ENCODE assay signal across 8 mouse cellular contexts in genomic region chr1:64120421-64120810, GRCm38 (mm10). TPM values are rescaled to one million over a fixed set of nuclear protein-coding genes. Genes with fewer than 3 reads are reported as not detected.
A peak's percentile ranks its signal among the peaks of the same experiment; 100 is the strongest.
DNase-seq lines count a peak whose midpoint lies in the region; ATAC-seq and TF ChIP-seq lines count a peak whose summit lies in the region.

No protein-coding gene starts in this region.

- peak overlapping the region; percentile 83 for H3K4me3 ChIP-seq in intestine, embryonic 14.5 days (ENCODE audit: low read depth, low read length)
- H3K4me3 ChIP-seq in liver, adult 2 months (ENCODE audit: insufficient read depth, low read depth, low read length), result peak overlapping the region; percentile 52

- intact Hi-C loops in gastrocnemius, postnatal 14 days (cut with DNase I; ENCODE audit: low total_unique reads), result loop anchor here (5.0 to 10.0 kb wide), 2 partner anchors 74 to 322 kb away; no protein-coding TSS in a partner anchor

- H3K36me3 ChIP-seq in intestine, embryonic 14.5 days (ENCODE audit: control insufficient read depth, insufficient read depth, low read length), result no peaks in the 10 kb centered on the region
- no peaks in the 10 kb centered on the region for H3K36me3 ChIP-seq in liver, adult 2 months (ENCODE audit: control insufficient read depth, insufficient read depth, low read length)

- TF ChIP-seq CTCF in liver, adult 2 months (IDR thresholded peaks at IDR 0.05; ENCODE audit: low read depth, low read length), result no peak

- H3K27ac ChIP-seq in intestine, embryonic 14.5 days (ENCODE audit: low read depth), result peak overlapping the region; percentile 100
- H3K27ac ChIP-seq in liver, adult 2 months (replicated peaks; ENCODE audit: insufficient read depth, low read depth, low read length), result peak overlapping the region; percentile 54

- WGBS in intestine, embryonic 14.5 days, result under 1% methylated on average over 13 of the region's 13 CpGs
- 2% methylated on average over 13 of the region's 13 CpGs for WGBS in liver, adult 2 months

- peaks cover 24% of the 10 kb centered on the region; the same call in 1 of the 2 replicates for H3K4me1 ChIP-seq in intestine, embryonic 14.5 days (replicated peaks; ENCODE audit: control insufficient read depth, insufficient read depth, low read length)
- H3K4me1 ChIP-seq in liver, adult 2 months (ENCODE audit: control insufficient read depth, insufficient read depth, low read length), result peaks cover 2% of the 10 kb centered on the region; the same call in 1 of the 2 replicates

- TF ChIP-seq POLR2A in liver, adult 2 months (IDR thresholded peaks at IDR 0.05; ENCODE audit: extremely low read depth, insufficient read depth, low read length), result no peak

- H3K9me3 ChIP-seq in intestine, embryonic 14.5 days (ENCODE audit: control insufficient read depth, low read length), result no peaks in the 10 kb centered on the region

- peak overlapping the region; percentile 91 for H3K9ac ChIP-seq in intestine, embryonic 14.5 days (ENCODE audit: low read length)
- H3K9ac ChIP-seq in liver, adult 2 months (ENCODE audit: low read depth, low read length), result peak overlapping the region; percentile 61

- no peaks in the 10 kb centered on the region; the same call in 1 of the 2 replicates for H3K79me2 ChIP-seq in liver, adult 2 months (ENCODE audit: control insufficient read depth, insufficient read depth, low read length)

- DNase-seq in gastrocnemius, postnatal 14 days, result peak; percentile 29
- no peak for DNase-seq in gastrocnemius, adult 18-20 months (ENCODE audit: low spot score)
- DNase-seq in brain, embryonic 18.5 days (ENCODE audit: low read depth, low spot score), result peak; percentile 40
- peak; percentile 23 to 39 for DNase-seq in frontal cortex, postnatal 10 days (ENCODE audit: low spot score in 2 of 2)
- peak; percentile 74 for DNase-seq in intestine, embryonic 14.5 days (ENCODE audit: low spot score)
- DNase-seq in liver, adult 2 months (ENCODE audit: extremely low read depth, low read depth, low spot score), result no peak
- DNase-seq in natural killer cell, adult 2 months (ENCODE audit: low spot score in 2 of 2), result peak; percentile 15 to 19
- peak; percentile 67 for DNase-seq in thymus, postnatal 4 days

- no peaks in the 10 kb centered on the region for H3K27me3 ChIP-seq in intestine, embryonic 14.5 days (replicated peaks; ENCODE audit: control insufficient read depth, insufficient read depth, low read length)
- H3K27me3 ChIP-seq in liver, adult 2 months (ENCODE audit: control insufficient read depth, insufficient read depth, low read length), result no peaks in the 10 kb centered on the region

- no peak for ATAC-seq in intestine, embryonic 14.5 days (replicated peaks; ENCODE audit: low FRiP score, low TSS enrichment, low read depth)

- peak overlapping the region; percentile 80 for H3K4me2 ChIP-seq in intestine, embryonic 14.5 days (ENCODE audit: low read length)

RNA-seq across cellular contexts. Expression of gene Klf7, which starts 1.7 kb away (rescaled TPM):
- 10 to 100 TPM in 1 of 2 experiments, 1 to 10 TPM in 1; 9.2 to 10.6 TPM for total RNA-seq in gastrocnemius, postnatal 14 days (2021)
- 1 to 10 TPM; 5.8 to 8.1 TPM for total RNA-seq in gastrocnemius, adult 18-20 months (2021)
- polyA plus RNA-seq in intestine, embryonic 14.5 days (2014; fragmentation: Nextera tagmentation; extraction: Ambion mirVana), result 30.5 and 33.1 TPM in 2 replicates
- total RNA-seq in liver, adult 2 months (2014; rRNA removed), result 4.0 and 4.4 TPM in 2 replicates
- polyA plus RNA-seq in liver, adult 2 months (2012; rRNA removed), result 2.0 and 2.2 TPM in 2 replicates

Comparison
In these comparisons a context has a peak if more than half of its experiments do, and no peak if none do; other contexts are left out.
1. DNase-seq: peak in gastrocnemius, postnatal 14 days (single experiment), brain, embryonic 18.5 days (single experiment), frontal cortex, postnatal 10 days (2 of 2), intestine, embryonic 14.5 days (single experiment), natural killer cell, adult 2 months (2 of 2) and thymus, postnatal 4 days (single experiment); none in gastrocnemius, adult 18-20 months (single experiment) and liver, adult 2 months (single experiment).